Mouse (Mus musculus): ENCODE data around the gene Arhgap35.

GRCm38 (mm10) chr7:16564491-16564890, 50.3 kb downstream of the Arhgap35 start:
- TF ChIP-seq POLR2A (IDR thresholded peaks at IDR 0.05; ENCODE audit: control insufficient read depth, extremely low read depth, insufficient read depth, low read length, poor library complexity) (no peak), CTCF (IDR thresholded peaks at IDR 0.05; ENCODE audit: borderline replicate concordance, control insufficient read depth, extremely low read depth, insufficient read depth, low read length, poor library complexity) (no peak)

Measured in thymus, adult 2 months (tissue).